ENCODE assay signal across 9 mouse cellular contexts in the genomic region with DNA sequence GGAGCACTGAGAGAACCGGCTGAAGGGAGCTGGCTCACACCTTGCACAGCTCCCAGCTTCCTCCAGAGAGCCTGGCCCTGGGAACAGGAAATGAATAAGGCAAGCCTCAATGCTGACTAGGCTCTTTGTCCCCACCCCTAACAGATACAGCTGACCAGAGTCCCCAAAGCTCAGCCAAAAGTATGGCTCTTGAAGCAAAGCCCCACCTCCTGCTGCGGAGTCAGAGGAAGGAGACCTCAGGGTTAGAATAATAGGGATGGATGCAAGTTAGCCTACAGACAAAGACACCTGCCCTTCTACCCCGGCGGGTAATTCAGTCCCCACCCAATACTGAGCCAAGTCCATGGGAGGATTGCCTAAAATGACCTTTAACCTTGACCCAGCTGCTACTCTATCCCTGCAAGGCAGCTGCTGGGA. TPM values are rescaled to one million over a fixed set of nuclear protein-coding genes. Genes with fewer than 3 reads are reported as not detected.
A peak's percentile ranks its signal among the peaks of the same experiment; 100 is the strongest.
DNase-seq lines count a peak whose midpoint lies in the region; TF ChIP-seq lines count a peak whose summit lies in the region.
"Had no signal": no experiment of that assay in that cellular context is flagged by ENCODE, and none has a peak within 500 bp of the region (broad histone marks: within the 10 kb centered on the region; RNA-seq: fewer than 3 reads in every experiment).

No protein-coding gene starts in this region.

- no peaks in the 10 kb centered on the region for H3K9me3 ChIP-seq in E14TG2a.4 (ENCODE audit: low read length)

- no peaks in the 10 kb centered on the region for H3K27me3 ChIP-seq in E14TG2a.4 (ENCODE audit: insufficient read depth, low read length)
- no peaks in the 10 kb centered on the region for H3K27me3 ChIP-seq in liver, adult 2 months (ENCODE audit: control insufficient read depth, insufficient read depth, low read length)
- no peaks in the 10 kb centered on the region for H3K27me3 ChIP-seq in cerebellum, adult 2 months (ENCODE audit: control insufficient read depth, insufficient read depth, low read length)

- TF ChIP-seq CTCF in E14TG2a.4 (conservative IDR thresholded peaks at IDR 0.05; ENCODE audit: low read length) = no peak
- no peak for TF ChIP-seq CTCF in liver, adult 2 months (IDR thresholded peaks at IDR 0.05; ENCODE audit: low read depth, low read length)
- TF ChIP-seq CTCF in cerebellum, adult 2 months (IDR thresholded peaks at IDR 0.05; ENCODE audit: borderline replicate concordance, insufficient read depth, low read depth, low read length) = no peak

- peak overlapping the region; percentile 61 for H3K27ac ChIP-seq in liver, adult 2 months (replicated peaks; ENCODE audit: insufficient read depth, low read depth, low read length)
- no peak overlapping the region for H3K27ac ChIP-seq in cerebellum, adult 2 months (ENCODE audit: insufficient read depth, low read length)

- H3K36me3 ChIP-seq in E14TG2a.4 (ENCODE audit: insufficient read depth, low read length) = peaks cover 79% of the 10 kb centered on the region
- no peaks in the 10 kb centered on the region for H3K36me3 ChIP-seq in liver, adult 2 months (ENCODE audit: control insufficient read depth, insufficient read depth, low read length)

- DNase-seq in embryo, embryonic 11 days = peak; percentile 29
- no peak for DNase-seq in embryo, embryonic 9.5 days (ENCODE audit: extremely low spot score)
- DNase-seq in heart, postnatal 10 days = peak; percentile 46 to 54
- peak; percentile 89 for DNase-seq in liver, adult 2 months (ENCODE audit: extremely low read depth, low read depth, low spot score)
- DNase-seq in urinary bladder, adult 18-20 months (ENCODE audit: low spot score in 2 of 2) = no peak
- no peak for DNase-seq in cerebellum, adult 2 months
- no peak for DNase-seq in MN1 (ENCODE audit: low spot score)
- DNase-seq: adrenal gland, adult 8-10 months had no signal

- no peak overlapping the region for H3K9ac ChIP-seq in liver, adult 2 months (ENCODE audit: low read depth, low read length)

- WGBS in liver, adult 2 months = 5% methylated on average over 4 of the region's 4 CpGs
- whole genome bisulfite sequencing in cerebellum, adult 2 months = 53% methylated on average over 4 of the region's 4 CpGs

- H3K4me1 ChIP-seq in E14TG2a.4 (replicated peaks; ENCODE audit: low read depth, low read length) = peaks cover 97% of the 10 kb centered on the region
- peaks cover 19% of the 10 kb centered on the region for H3K4me1 ChIP-seq in liver, adult 2 months (ENCODE audit: control insufficient read depth, insufficient read depth, low read length)
- H3K4me1 ChIP-seq in cerebellum, adult 2 months (ENCODE audit: control insufficient read depth, insufficient read depth, low read length) = no peaks in the 10 kb centered on the region

- TF ChIP-seq POLR2A in liver, adult 2 months (IDR thresholded peaks at IDR 0.05; ENCODE audit: extremely low read depth, insufficient read depth, low read length) = no peak
- no peak for TF ChIP-seq POLR2A in cerebellum, adult 2 months (IDR thresholded peaks at IDR 0.05; ENCODE audit: borderline replicate concordance, insufficient read depth, low read length)

- peak overlapping the region; percentile 53 for H3K4me3 ChIP-seq in E14TG2a.4 (replicated peaks; ENCODE audit: low read length)
- no peak overlapping the region for H3K4me3 ChIP-seq in liver, adult 2 months (ENCODE audit: insufficient read depth, low read depth, low read length)
- no peak overlapping the region for H3K4me3 ChIP-seq in cerebellum, adult 2 months (replicated peaks; ENCODE audit: insufficient read depth, low read depth, low read length)

- intact Hi-C loops in heart, postnatal 10 days (cut with DNase I) = no loop called here

- no peaks in the 10 kb centered on the region for H3K79me2 ChIP-seq in liver, adult 2 months (ENCODE audit: control insufficient read depth, insufficient read depth, low read length)

RNA-seq across cellular contexts. Expression of a gene that starts 22.7 kb away (rescaled TPM):
- 100 to 1,000 TPM; 121 to 125 TPM for total RNA-seq in heart, postnatal 10 days (2021)
- 16.4 and 23.1 TPM in 2 replicates for total RNA-seq in liver, adult 2 months (2014; rRNA removed)
- 108 and 116 TPM in 2 replicates for polyA plus RNA-seq in liver, adult 2 months (2012; rRNA removed)
- 87.4 and 95.2 TPM in 2 replicates for polyA plus RNA-seq in cerebellum, adult 2 months (2012; rRNA removed)

RNA-seq across cellular contexts. Expression of a gene that starts 34.2 kb away (rescaled TPM):
- total RNA-seq in heart, postnatal 10 days (2021) = 1 to 10 TPM; 6.6 to 8.1 TPM
- 2.2 and 2.3 TPM in 2 replicates for total RNA-seq in liver, adult 2 months (2014; rRNA removed)
- 2.6 and 4.1 TPM in 2 replicates for polyA plus RNA-seq in liver, adult 2 months (2012; rRNA removed)
- 1.4 and 1.5 TPM in 2 replicates for polyA plus RNA-seq in cerebellum, adult 2 months (2012; rRNA removed)

RNA-seq across cellular contexts. Expression of a gene that starts 43.3 kb away (rescaled TPM):
- 100 to 1,000 TPM; 143 to 155 TPM for total RNA-seq in heart, postnatal 10 days (2021)
- 77.8 and 85.8 TPM in 2 replicates for total RNA-seq in liver, adult 2 months (2014; rRNA removed)
- 876 and 1,262 TPM in 2 replicates for polyA plus RNA-seq in liver, adult 2 months (2012; rRNA removed)
- 130 and 136 TPM in 2 replicates for polyA plus RNA-seq in cerebellum, adult 2 months (2012; rRNA removed)

RNA-seq across cellular contexts. Expression of a gene that starts 48.0 kb away (rescaled TPM):
- total RNA-seq in heart, postnatal 10 days (2021) = 100 to 1,000 TPM; 106 to 116 TPM
- 9.0 and 12.4 TPM in 2 replicates for total RNA-seq in liver, adult 2 months (2014; rRNA removed)
- 44.0 and 52.6 TPM in 2 replicates for polyA plus RNA-seq in liver, adult 2 months (2012; rRNA removed)
- 14.9 and 15.9 TPM in 2 replicates for polyA plus RNA-seq in cerebellum, adult 2 months (2012; rRNA removed)

Comparison
In these comparisons a context has a peak if more than half of its experiments do, and no peak if none do; other contexts are left out.
1. DNase-seq: peak in embryo, embryonic 11 days (single experiment), heart, postnatal 10 days (2 of 2) and liver, adult 2 months (single experiment); none in embryo, embryonic 9.5 days (single experiment), urinary bladder, adult 18-20 months (0 of 2), cerebellum, adult 2 months (0 of 2) and MN1 (single experiment).